Mouse (Mus musculus): ENCODE measurements around the gene Ddhd1.

GRCm38 (mm10) chr14:45685313-45685712, 27.4 kb upstream of the Ddhd1 start:
- TF ChIP-seq CHD2 (IDR thresholded peaks at IDR 0.05; ENCODE audit: low read depth, low read length) (no peak), HCFC1 (IDR thresholded peaks at IDR 0.05; ENCODE audit: borderline replicate concordance, insufficient read depth, low read length) (no peak), MAFK (IDR thresholded peaks at IDR 0.05; ENCODE audit: insufficient read depth, low read depth, low read length) (no peak)
